ENCODE assay signal across 21 mouse cellular contexts in genomic region chr13:110438624-110439023, GRCm38 (mm10). TPM values are rescaled to one million over a fixed set of nuclear protein-coding genes. Genes with fewer than 3 reads are reported as not detected.
DNase-seq lines count a peak whose midpoint lies in the region; ATAC-seq lines count a peak whose summit lies in the region.
"Had no signal": no experiment of that assay in that cellular context is flagged by ENCODE, and none has a peak within 500 bp of the region (broad histone marks: within the 10 kb centered on the region; RNA-seq: fewer than 3 reads in every experiment).

No protein-coding gene starts in this region.

- DNase-seq in cerebellum, postnatal 14 days = peak; percentile 39 to 54
- no peak for DNase-seq in cerebellum, adult 9-10 months
- peak; percentile 14 for DNase-seq in layer of hippocampus, adult 11-12 months (ENCODE audit: low spot score)
- DNase-seq in layer of hippocampus, adult 9-10 months (ENCODE audit: low spot score) = no peak
- peak; percentile 43 for DNase-seq in brain, adult 2 months (ENCODE audit: low read depth, low spot score)
- peak; percentile 12 for DNase-seq in layer of hippocampus, adult 9-11 months
- no peak for DNase-seq in heart, adult 8-10 months (ENCODE audit: low spot score)
- DNase-seq: adrenal gland, postnatal 10 days; cerebellum, adult 11-12 months; embryo, embryonic 11 days; gastrocnemius, postnatal 25 days; kidney, adult 9 months; kidney, postnatal 10 days; left cerebral cortex, postnatal 4 days; liver, postnatal 0 days; lung, postnatal 36 days; retina, postnatal 1 day; thymus, postnatal 14 days had no signal

- no peak for ATAC-seq in monocyte, adult 5-6 weeks (replicated peaks; ENCODE audit: insufficient number of reproducible peaks, low FRiP score, low TSS enrichment, poor library complexity, severe bottlenecking)
- ATAC-seq: intestine, postnatal 0 days; liver, embryonic 12.5 days; liver, postnatal 0 days had no signal

RNA-seq across cellular contexts. Expression of gene Plk2, which starts 43.8 kb away (rescaled TPM):
- 76.3 to 137 TPM (median 92.8 TPM) in 3 replicates for total RNA-seq in monocyte, adult 5-6 weeks (2017)
- 10 to 100 TPM; 19.7 to 26.0 (median 23.0) TPM for total RNA-seq in heart, adult 8-10 months (2022)

Comparison
In these comparisons a context has a peak if more than half of its experiments do, and no peak if none do; other contexts are left out.
1. DNase-seq: peak in cerebellum, postnatal 14 days (2 of 2), layer of hippocampus, adult 11-12 months (single experiment), brain, adult 2 months (single experiment) and layer of hippocampus, adult 9-11 months (single experiment); none in cerebellum, adult 9-10 months (single experiment), layer of hippocampus, adult 9-10 months (single experiment) and heart, adult 8-10 months (single experiment).